Mouse (Mus musculus) midbrain, embryonic 16.5 days (tissue): Measurements from ENCODE around the gene Ascc3. TPM values are rescaled to one million over a fixed set of nuclear protein-coding genes. Genes with fewer than 3 reads are reported as not detected.
A peak's percentile ranks its signal among the peaks of the same experiment; 100 is the strongest.

ENCODE experiments used
- ATAC-seq: fragments of 200-750 bp; cut with Nextera tagmentation; 2 replicates; pipeline ENCODE4 v1.8.0; 2017; ENCODE audit warnings: moderate TSS enrichment
- H3K27ac ChIP-seq: fragments of 300-500 bp; sonication (generic); 2 replicates; pipeline ENCODE4 v1.5.1; 2014; ENCODE audit warnings: mild to moderate bottlenecking, low read length, mixed read lengths
- H3K27me3 ChIP-seq: fragments of 300-500 bp; sonication (generic); 2 replicates; pipeline ENCODE4 v1.6.1; 2014; ENCODE audit warnings: low read depth, low read length, mixed read lengths; ENCODE audit not compliant: control insufficient read depth, insufficient read depth
- H3K36me3 ChIP-seq: fragments of 300-500 bp; sonication (generic); 2 replicates; pipeline ENCODE4 v1.6.1; 2014; ENCODE audit warnings: mild to moderate bottlenecking, low read length, moderate library complexity, mixed read lengths; ENCODE audit not compliant: control insufficient read depth, insufficient read depth
- H3K4me1 ChIP-seq: fragments of 300-500 bp; sonication (generic); 2 replicates; pipeline ENCODE4 v1.6.1; 2014; ENCODE audit warnings: mild to moderate bottlenecking, low read length, mixed read lengths; ENCODE audit not compliant: control insufficient read depth, insufficient read depth
- H3K4me2 ChIP-seq: fragments of 300-500 bp; sonication (generic); 2 replicates; pipeline ENCODE4 v1.6.1; 2014; ENCODE audit warnings: mild to moderate bottlenecking, low read length, mixed read lengths
- H3K4me3 ChIP-seq: fragments of 300-500 bp; sonication (generic); 2 replicates; pipeline ENCODE4 v1.5.1; 2014; ENCODE audit warnings: low read depth, mild to moderate bottlenecking, low read length, moderate library complexity, mixed read lengths
- H3K9ac ChIP-seq: fragments of 300-500 bp; sonication (generic); 2 replicates; pipeline ENCODE4 v1.6.1; 2014; ENCODE audit warnings: low read depth, low read length, mixed read lengths
- H3K9me3 ChIP-seq: fragments of 300-500 bp; sonication (generic); replicated peaks from 2 replicates; pipeline ENCODE4 v1.6.1; 2014; ENCODE audit warnings: mild to moderate bottlenecking, low read length, mixed read lengths; ENCODE audit not compliant: control insufficient read depth, poor library complexity, severe bottlenecking
- WGBS: fragments of 180-500 bp; shearing (Covaris S2); extraction: QIAGEN DNeasy Blood & Tissue Kit; methylation state at CpG from one replicate; pipeline ENCODE4 v1.1.7; 2014; 5-methylcytosine and 5-hydroxymethylcytosine counted together
- polyA plus RNA-seq: library from polyadenylated mRNA; unstranded; fragments of >200 nt; fragmentation: Nextera tagmentation; extraction: Ambion mirVana; gene quantifications from 2 replicates; pipeline ENCODE4 v1.2.1, GENCODE M21; 2015

Ascc3 gene
- polyA plus RNA-seq, 1 experiment from 2014 or later = 16.6 TPM

DNA sequence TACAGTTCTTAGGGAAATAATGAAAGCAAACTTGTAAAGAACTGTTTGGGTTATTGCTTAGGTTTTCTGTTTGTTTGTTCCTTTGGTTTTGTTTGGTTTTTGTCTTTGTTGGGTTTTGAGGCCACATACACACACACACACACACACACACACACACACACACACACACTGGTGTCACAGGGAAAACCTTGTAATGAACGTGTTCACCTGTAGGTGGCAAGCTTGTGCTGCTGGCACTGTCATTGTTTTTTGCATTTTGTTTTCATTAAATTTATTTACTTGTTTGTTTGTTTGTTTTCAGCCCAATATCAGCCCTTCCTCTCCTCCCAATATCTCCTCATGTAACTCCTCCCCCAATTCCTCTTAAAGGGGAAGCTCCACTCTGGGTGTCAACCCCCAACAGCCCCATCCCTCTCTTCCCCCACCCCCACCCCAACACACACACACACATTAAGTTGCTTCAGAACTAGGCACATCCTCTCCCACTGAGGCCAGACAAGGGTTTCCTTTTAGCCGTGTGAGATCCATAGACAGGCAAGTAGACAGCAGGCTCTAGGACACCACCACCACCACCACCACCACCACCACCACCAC, 289.1 kb downstream of the Ascc3 start:
- Histone ChIP-seq H3K4me1 (no peaks in the 10 kb centered on the region), H3K27ac (no peak overlapping the region), H3K36me3 (no peaks in the 10 kb centered on the region), H3K9ac (no peak overlapping the region), H3K4me2 (no peak overlapping the region), H3K9me3 (no peaks in the 10 kb centered on the region), H3K4me3 (no peak overlapping the region), H3K27me3 (no peaks in the 10 kb centered on the region; the same call in 1 of the 2 replicates)
- 26% methylated on average over 2 of the region's 2 CpGs for WGBS
- no peak for ATAC-seq

DNA sequence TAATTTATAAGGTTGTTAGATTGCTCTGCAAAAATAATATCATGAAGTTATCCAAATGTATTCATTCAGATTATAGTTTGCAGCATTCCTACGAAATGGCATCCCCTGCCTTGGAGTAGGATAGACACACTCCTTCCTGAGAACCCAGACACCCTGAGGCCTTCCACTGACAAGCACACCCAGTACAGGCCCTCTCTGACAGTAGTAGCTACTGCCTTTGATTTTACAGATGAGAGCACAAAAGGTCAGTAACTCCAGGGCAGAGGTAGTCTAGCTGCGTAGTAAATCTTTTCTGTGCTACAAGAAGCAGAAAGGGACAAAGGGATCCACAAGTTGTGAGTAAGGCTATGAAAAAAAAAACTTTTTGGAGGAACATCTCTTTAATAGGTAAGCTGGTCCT, 289.9 kb downstream of the Ascc3 start:
- 73% methylated on average over 2 of the region's 2 CpGs for WGBS
- Histone ChIP-seq H3K4me2 (no peak overlapping the region), H3K9me3 (no peaks in the 10 kb centered on the region), H3K36me3 (no peaks in the 10 kb centered on the region), H3K27me3 (no peaks in the 10 kb centered on the region; the same call in 1 of the 2 replicates), H3K27ac (no peak overlapping the region), H3K4me1 (no peaks in the 10 kb centered on the region), H3K9ac (no peak overlapping the region), H3K4me3 (no peak overlapping the region)
- no peak for ATAC-seq

DNA sequence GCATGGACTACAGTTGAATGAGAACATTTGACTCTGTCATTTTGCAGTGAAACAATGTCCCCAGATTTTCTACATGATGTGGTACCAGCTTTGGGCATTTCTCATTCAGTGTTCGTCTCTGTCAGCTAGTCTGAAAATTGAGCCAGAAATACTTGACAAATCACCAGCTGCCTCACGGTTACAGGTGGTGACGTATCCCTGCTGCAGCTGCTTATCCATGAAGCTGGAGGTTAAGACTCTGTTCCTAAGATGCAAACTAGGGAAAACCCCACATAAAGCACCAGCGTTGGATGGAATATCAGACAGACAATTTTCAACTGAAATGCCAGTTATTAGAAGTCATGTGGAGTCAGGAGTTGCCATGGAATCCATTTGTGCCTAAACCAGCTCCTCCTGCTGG, 293.8 kb downstream of the Ascc3 start:
- ATAC-seq = no peak
- no peak overlapping the region for H3K9ac ChIP-seq
- 67% methylated on average over 4 of the region's 4 CpGs for WGBS
- H3K27ac ChIP-seq = no peak overlapping the region
- no peaks in the 10 kb centered on the region for H3K9me3 ChIP-seq
- no peak overlapping the region for H3K4me3 ChIP-seq
- H3K27me3 ChIP-seq = peaks cover 30% of the 10 kb centered on the region
- H3K4me1 ChIP-seq = no peaks in the 10 kb centered on the region
- H3K4me2 ChIP-seq = no peak overlapping the region
- H3K36me3 ChIP-seq = no peaks in the 10 kb centered on the region

DNA sequence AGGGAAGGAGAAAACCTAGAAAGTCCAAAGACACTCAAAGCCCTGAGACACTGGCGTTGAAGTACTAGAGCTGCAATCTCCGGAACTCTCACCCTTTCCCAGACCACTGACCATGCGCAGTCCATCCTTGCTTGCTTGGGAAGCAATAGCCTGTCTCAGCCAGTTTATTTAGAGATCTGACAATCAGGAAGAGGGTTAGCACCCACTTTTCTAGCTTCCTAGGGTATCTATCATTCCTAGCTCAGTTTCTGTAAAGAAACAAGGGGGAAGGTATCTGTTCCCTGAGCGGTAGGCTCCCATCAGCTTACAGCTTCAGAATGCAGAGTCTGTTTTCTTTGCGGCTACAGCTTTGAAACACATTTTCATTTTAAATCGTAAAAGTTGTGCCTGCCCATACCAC, 298.2 kb downstream of the Ascc3 start:
- peaks cover 49% of the 10 kb centered on the region for H3K27me3 ChIP-seq
- WGBS = 14% methylated on average over 6 of the region's 6 CpGs
- no peak overlapping the region for H3K9ac ChIP-seq
- H3K36me3 ChIP-seq = no peaks in the 10 kb centered on the region
- no peak overlapping the region for H3K4me2 ChIP-seq
- H3K4me1 ChIP-seq = peaks cover 11% of the 10 kb centered on the region
- no peaks in the 10 kb centered on the region for H3K9me3 ChIP-seq
- no peak overlapping the region for H3K4me3 ChIP-seq
- no peak overlapping the region for H3K27ac ChIP-seq
- no peak for ATAC-seq

DNA sequence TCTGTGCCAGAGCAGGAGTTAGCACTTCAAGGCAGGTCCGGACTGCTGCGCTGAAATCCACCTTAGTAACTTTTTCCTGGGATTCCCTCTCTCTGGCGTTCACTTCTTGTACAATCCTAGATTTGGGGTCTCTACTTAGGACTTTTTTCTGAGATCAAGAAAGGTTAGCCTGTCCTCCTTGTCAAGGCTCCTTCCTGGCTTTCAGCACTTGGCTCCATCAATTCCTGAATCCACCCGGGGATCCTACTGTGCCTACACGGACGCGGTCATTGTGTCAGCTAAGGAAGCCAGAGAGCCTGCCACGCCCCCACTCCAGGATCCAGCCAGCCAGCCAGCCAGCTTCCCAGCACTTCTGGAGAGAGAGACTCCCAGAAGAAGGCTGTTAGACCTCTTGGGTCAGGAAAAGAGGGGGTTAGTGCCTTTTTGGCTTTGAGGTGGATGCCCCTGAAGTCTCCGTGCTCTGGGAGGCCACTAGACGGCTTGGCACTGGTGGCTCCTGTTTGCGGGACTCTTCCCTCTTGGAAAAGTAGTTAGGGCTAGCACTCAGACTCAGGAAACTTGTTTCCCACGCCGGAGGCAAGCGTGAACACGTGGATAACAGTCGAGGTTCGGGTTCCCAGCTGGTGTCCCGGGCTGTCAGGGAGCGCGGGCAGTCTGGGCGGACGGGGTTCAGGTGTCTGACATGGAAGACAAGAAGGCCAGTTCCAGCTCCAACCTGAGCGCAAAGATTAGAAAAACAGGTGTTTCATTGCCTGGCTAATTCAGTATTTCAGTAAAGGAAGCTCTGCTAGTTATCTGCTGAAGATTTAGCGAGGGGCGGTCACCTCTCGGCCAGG, 299.6 kb downstream of the Ascc3 start:
- Histone ChIP-seq H3K4me2 (no peak overlapping the region), H3K9ac (no peak overlapping the region), H3K4me1 (peaks cover 11% of the 10 kb centered on the region), H3K27me3 (peaks cover 58% of the 10 kb centered on the region), H3K27ac (no peak overlapping the region), H3K9me3 (no peaks in the 10 kb centered on the region), H3K4me3 (no peak overlapping the region), H3K36me3 (no peaks in the 10 kb centered on the region)
- under 1% methylated on average over 26 of the region's 26 CpGs for WGBS
- ATAC-seq = no peak

DNA sequence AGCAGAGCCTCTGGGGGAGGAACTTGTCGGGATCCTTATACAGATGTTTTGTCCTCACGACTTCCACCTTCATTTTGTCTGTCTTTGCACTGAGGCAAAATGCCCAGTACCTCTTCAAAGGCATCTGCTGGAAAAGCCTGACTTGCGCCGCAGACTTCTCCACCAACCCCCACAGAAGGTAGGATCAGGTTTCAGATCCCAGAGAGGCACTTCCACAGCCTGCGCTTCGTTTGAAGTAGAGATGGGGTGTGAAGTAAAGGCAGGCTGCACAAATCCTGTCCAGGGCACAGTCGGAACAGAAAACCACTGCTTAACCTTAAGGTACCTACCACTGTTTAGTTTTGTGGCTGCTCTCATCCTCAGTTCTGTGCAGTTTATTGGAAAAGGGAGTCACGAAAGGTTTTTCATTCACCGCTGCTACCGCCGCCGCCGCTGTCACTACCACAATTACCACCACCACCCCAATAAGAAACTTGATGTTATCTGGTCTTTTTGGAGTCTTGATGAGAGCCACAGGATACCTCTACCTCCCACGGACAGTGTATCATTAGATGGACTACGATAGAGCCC, 300.4 kb downstream of the Ascc3 start:
- no peak overlapping the region for H3K4me2 ChIP-seq
- peaks cover 11% of the 10 kb centered on the region for H3K4me1 ChIP-seq
- no peaks in the 10 kb centered on the region for H3K36me3 ChIP-seq
- H3K4me3 ChIP-seq = no peak overlapping the region; the same call in 1 of the 2 replicates
- H3K27me3 ChIP-seq = peaks cover 53% of the 10 kb centered on the region
- H3K9ac ChIP-seq = no peak overlapping the region
- H3K9me3 ChIP-seq = no peaks in the 10 kb centered on the region
- H3K27ac ChIP-seq = no peak overlapping the region
- under 1% methylated on average over 15 of the region's 15 CpGs for WGBS
- ATAC-seq = no peak

DNA sequence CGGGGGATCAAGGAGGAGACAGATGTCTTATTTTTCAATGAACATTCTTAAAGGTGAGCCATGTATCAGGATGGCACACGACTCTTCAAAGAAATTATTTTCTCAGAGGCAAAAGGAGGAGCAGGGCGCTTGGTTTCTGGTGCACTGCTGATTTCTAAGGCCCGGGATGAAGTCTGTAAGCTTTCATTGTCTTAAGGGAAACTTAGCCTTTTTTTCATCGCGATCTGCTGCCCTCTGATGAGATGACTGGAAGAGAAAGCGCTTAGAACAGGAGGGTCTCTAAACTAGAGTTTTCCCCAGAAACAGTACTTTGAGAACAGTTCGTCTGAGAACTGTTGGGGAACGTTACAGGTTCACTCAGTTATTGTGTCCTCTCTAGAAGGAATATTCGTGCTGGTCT, 301.1 kb downstream of the Ascc3 start:
- H3K9me3 ChIP-seq = no peaks in the 10 kb centered on the region
- no peak overlapping the region for H3K9ac ChIP-seq

DNA sequence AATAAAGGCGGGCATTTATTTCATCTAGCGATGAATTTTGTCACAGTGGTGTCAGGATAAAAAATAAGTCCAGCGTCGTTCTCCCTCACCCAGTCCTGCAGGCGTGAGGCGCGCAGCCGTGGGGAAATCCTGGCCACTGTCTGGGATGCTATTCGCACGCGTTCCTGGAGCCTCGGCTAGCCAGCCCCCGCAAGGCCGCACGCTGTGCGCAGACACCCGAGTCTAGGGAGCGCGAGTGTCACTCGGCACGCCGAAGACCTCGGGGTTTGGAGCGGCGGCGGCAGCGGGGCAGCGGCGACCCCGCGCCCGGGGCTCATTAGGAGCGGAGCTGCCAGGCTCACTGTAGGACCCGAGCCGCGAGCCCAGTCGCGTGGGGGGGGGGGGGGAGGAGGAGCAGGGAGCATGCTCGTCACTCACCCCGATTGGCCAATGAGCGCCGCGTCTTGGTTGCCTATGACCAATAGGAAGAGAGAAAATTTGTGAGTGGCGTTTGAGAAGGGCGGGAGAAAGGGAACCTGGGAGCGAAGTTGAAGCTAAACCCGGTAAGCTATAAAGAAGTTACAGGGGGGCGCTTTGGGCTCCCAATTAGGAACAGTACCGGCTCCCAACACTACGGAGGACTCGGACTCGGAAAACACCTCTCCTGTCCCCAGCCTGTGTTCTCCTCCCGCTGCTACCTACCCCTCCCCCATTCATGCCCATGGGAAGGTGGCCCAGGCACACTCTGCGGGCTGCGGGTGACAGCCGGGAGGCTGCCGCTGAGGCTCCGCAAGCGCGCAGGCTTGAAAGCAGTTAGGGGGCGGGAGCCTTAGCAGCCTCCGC, 301.9 kb downstream of the Ascc3 start, which contains the start of gene Sim1:
Gene Sim1 (plus strand): TSS at position 585 of the 822 bp plus-strand sequence.
- ATAC-seq = peak; percentile 96
- Histone ChIP-seq H3K4me1 (peaks cover 11% of the 10 kb centered on the region), H3K9ac (no peak within 1 kb of the TSS; the same call in 1 of the 2 replicates), H3K27ac (no peak within 1 kb of the TSS; the same call in 1 of the 2 replicates), H3K4me2 (peak within 1 kb of the TSS; percentile 79), H3K4me3 (peak within 1 kb of the TSS; percentile 46), H3K9me3 (no peaks in the 10 kb centered on the region), H3K27me3 (peaks cover 47% of the 10 kb centered on the region), H3K36me3 (no peaks in the 10 kb centered on the region)
- WGBS = under 1% methylated on average over 57 of the region's 62 CpGs

More for the DNA sequence above, 301.1 kb downstream of the Ascc3 start:
- WGBS = under 1% methylated on average over 10 of the region's 10 CpGs
- Histone ChIP-seq H3K4me2 (no peak overlapping the region), H3K27ac (no peak overlapping the region), H3K4me1 (peaks cover 11% of the 10 kb centered on the region), H3K4me3 (peak overlapping the region; percentile 6; the same call in 1 of the 2 replicates), H3K36me3 (no peaks in the 10 kb centered on the region), H3K27me3 (peaks cover 50% of the 10 kb centered on the region)
- ATAC-seq = no peak
